Mouse (Mus musculus) monocyte, adult 59 days (primary cell): ENCODE measurements around the gene Phyhd1. TPM values are rescaled to one million over a fixed set of nuclear protein-coding genes. Genes with fewer than 3 reads are reported as not detected.

Experiments
- total RNA-seq, 2 experiments: library from RNA; stranded (reverse); gene quantifications; one replicate each; pipeline ENCODE4 v1.2.4; 2023

Phyhd1 gene
- 1 to 10 TPM; 6.1 to 7.2 TPM for total RNA-seq

GRCm38 (mm10) chr2:30265767-30266253, at the start of gene Phyhd1:
Gene Phyhd1 (plus strand): TSS chr2:30266203.

GRCm38 (mm10) chr2:30237199-30237880, 28.7 kb upstream of the Phyhd1 start, which contains the start of gene Lrrc8a:
Gene Lrrc8a (plus strand): TSS chr2:30237715.

GRCm38 (mm10) chr2:30240267-30240666, 25.7 kb upstream of the Phyhd1 start, which contains the start of gene Gm28035:
Gene Gm28035 (plus strand): TSS chr2:30240567.

GRCm38 (mm10) chr2:30280743-30281142, 14.7 kb downstream of the Phyhd1 start, which contains the start of gene Gm28038:
Gene Gm28038 (plus strand): TSS chr2:30281043.

GRCm38 (mm10) chr2:30286192-30287026, 20.4 kb downstream of the Phyhd1 start, which contains the start of the genes Dolk and Nup188:
Gene Dolk (minus strand): TSS chr2:30286334.
Gene Nup188 (plus strand): TSS chr2:30286397.

Other genes starting within 250 kb of the Phyhd1 start
- gene Wdr34, start 217.3 kb upstream of the Phyhd1 start, total RNA-seq: 1 to 10 TPM; 1.2 TPM
- 100 to 1,000 TPM; 133 to 160 TPM for gene Set, start 208.8 kb upstream of the Phyhd1 start, total RNA-seq
- gene Pkn3, start 188.5 kb upstream of the Phyhd1 start, total RNA-seq: 1 to 10 TPM; 4.6 to 5.4 TPM
- gene Zdhhc12, start 172.6 kb upstream of the Phyhd1 start, total RNA-seq: 10 to 100 TPM; 14.6 to 19.8 TPM
- 10 to 100 TPM; 26.9 to 29.3 TPM for gene Zer1, start 141.6 kb upstream of the Phyhd1 start, total RNA-seq
- gene Tbc1d13, start 132.5 kb upstream of the Phyhd1 start, total RNA-seq: 100 to 1,000 TPM in 1 of 2 experiments, 10 to 100 TPM in 1; 90.5 to 108 TPM
- gene Endog, start 94.7 kb upstream of the Phyhd1 start, total RNA-seq: 1 to 10 TPM; 9.0 to 9.4 TPM
- gene Spout1, start 87.7 kb upstream of the Phyhd1 start, total RNA-seq: 10 to 100 TPM; 10.2 to 11.5 TPM
- 1 to 10 TPM; 4.4 to 5.6 TPM for gene Kyat1, start 60.4 kb upstream of the Phyhd1 start, total RNA-seq
- gene Lrrc8a, start 28.5 kb upstream of the Phyhd1 start, total RNA-seq: 10 to 100 TPM; 29.2 to 34.5 TPM
- gene Gm28035, start 25.6 kb upstream of the Phyhd1 start, total RNA-seq: 1 to 10 TPM; 1.3 to 4.0 TPM
- gene Gm28038, start 14.8 kb downstream of the Phyhd1 start, total RNA-seq: not detected
- 10 to 100 TPM; 10.5 to 11.5 TPM for gene Dolk, start 20.1 kb downstream of the Phyhd1 start, total RNA-seq
- gene Nup188, start 20.2 kb downstream of the Phyhd1 start, total RNA-seq: 10 to 100 TPM; 31.4 to 34.2 TPM
- 10 to 100 TPM; 30.8 to 37.2 TPM for gene Sh3glb2, start 93.1 kb downstream of the Phyhd1 start, total RNA-seq
- gene Miga2, start 98.0 kb downstream of the Phyhd1 start, total RNA-seq: 1 to 10 TPM; 6.8 to 9.9 TPM
- 10 to 100 TPM; 14.2 to 15.4 TPM for gene Dolpp1, start 126.1 kb downstream of the Phyhd1 start, total RNA-seq
- 10 to 100 TPM; 29.2 to 40.1 TPM for gene Crat, start 149.6 kb downstream of the Phyhd1 start, total RNA-seq
- gene Ptpa, start 149.8 kb downstream of the Phyhd1 start, total RNA-seq: 10 to 100 TPM; 92.7 to 98.9 TPM
- 1 to 10 TPM; 3.0 to 4.7 TPM for gene Ier5l, start 208.0 kb downstream of the Phyhd1 start, total RNA-seq